Mouse (Mus musculus): ENCODE measurements around the gene Iqcb1. TPM values are rescaled to one million over a fixed set of nuclear protein-coding genes. Genes with fewer than 3 reads are reported as not detected.

The Iqcb1 gene
- polyA plus RNA-seq, 1 experiment from 2014 or later = 30.3 TPM

DNA sequence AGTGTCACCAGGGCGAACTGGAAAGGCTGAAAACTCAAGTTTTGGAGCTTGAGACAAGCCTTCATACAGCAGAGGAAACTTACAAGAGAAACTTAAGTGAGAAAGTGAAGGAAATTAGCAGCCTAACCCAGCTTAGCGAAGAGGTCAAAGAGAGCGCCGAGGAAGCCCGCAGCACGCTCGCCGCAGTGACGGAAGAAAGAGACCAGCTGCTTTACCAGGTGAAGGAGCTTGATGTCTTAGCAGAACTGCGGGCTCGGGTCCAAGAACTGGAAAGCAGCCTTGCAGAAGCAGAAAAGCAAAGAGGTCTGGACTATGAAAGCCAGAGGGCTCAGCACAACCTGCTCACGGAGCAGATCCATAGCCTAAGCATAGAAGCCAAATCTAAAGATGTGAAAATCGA lies 84.1 kb downstream of the Iqcb1 start:
- Histone ChIP-seq H3K36me3 (ENCODE audit: control insufficient read depth, insufficient read depth, low read length) (peaks cover 14% of the 10 kb centered on the region; the same call in 1 of the 2 replicates), H3K27ac (ENCODE audit: low read depth, low read length) (no peak overlapping the region), H3K9ac (ENCODE audit: low read depth, low read length) (no peak overlapping the region), H3K4me1 (replicated peaks; ENCODE audit: control insufficient read depth, insufficient read depth, low read length) (no peaks in the 10 kb centered on the region), H3K4me2 (no peak overlapping the region), H3K27me3 (replicated peaks; ENCODE audit: control insufficient read depth, insufficient read depth, low read length) (no peaks in the 10 kb centered on the region), H3K9me3 (ENCODE audit: control insufficient read depth, low read length) (no peaks in the 10 kb centered on the region), H3K4me3 (ENCODE audit: low read depth, low read length) (no peak overlapping the region)
- no peak for DNase-seq (ENCODE audit: low spot score)
- no peak for ATAC-seq (replicated peaks; ENCODE audit: low FRiP score)
- 92% methylated on average over 13 of the region's 13 CpGs for WGBS

DNA sequence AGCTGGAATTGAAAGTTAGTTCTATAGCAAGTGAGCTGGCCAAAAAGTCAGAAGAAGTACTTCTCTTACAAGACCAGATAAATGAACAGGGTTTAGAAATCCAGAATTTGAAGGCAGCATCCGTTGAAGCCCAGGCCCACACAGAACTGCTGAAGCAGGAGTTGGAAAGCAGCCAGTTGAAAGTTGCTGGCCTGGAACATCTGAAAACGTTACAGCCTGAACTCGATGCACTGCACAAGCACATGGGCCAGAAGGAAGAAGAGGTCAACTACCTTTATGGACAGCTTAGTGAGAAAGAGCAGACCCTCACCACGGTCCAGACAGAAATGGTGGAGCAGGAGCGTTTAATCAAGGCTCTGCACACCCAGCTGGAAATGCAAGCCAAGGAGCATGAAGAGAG lies 86.0 kb downstream of the Iqcb1 start:
- H3K27me3 ChIP-seq (replicated peaks; ENCODE audit: control insufficient read depth, insufficient read depth, low read length) = no peaks in the 10 kb centered on the region
- H3K36me3 ChIP-seq (ENCODE audit: control insufficient read depth, insufficient read depth, low read length) = peaks cover 20% of the 10 kb centered on the region
- H3K4me3 ChIP-seq (ENCODE audit: low read depth, low read length) = no peak overlapping the region
- H3K27ac ChIP-seq (ENCODE audit: low read depth, low read length) = no peak overlapping the region
- ATAC-seq (replicated peaks; ENCODE audit: low FRiP score) (no peak), DNase-seq (ENCODE audit: low spot score) (no peak)
- H3K4me1 ChIP-seq (replicated peaks; ENCODE audit: control insufficient read depth, insufficient read depth, low read length) = no peaks in the 10 kb centered on the region
- no peak overlapping the region for H3K9ac ChIP-seq (ENCODE audit: low read depth, low read length)
- H3K4me2 ChIP-seq = no peak overlapping the region
- H3K9me3 ChIP-seq (ENCODE audit: control insufficient read depth, low read length) = no peaks in the 10 kb centered on the region
- WGBS = 88% methylated on average over 5 of the region's 5 CpGs

DNA sequence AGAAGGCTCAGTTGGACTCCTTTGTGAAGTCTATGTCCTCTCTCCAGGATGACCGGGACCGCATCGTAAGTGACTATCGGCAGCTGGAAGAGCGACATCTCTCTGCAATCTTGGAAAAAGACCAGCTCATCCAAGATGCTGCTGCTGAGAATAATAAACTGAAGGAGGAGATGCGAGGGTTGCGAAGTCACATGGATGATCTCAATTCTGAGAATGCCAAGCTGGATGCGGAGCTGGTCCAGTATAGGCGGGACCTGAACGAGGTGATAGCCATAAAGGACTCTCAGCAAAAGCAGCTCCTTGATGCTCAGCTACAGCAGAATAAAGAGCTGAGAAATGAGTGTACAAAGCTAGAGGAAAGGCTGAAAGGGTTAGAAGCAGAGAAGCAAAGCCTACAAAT lies 90.3 kb downstream of the Iqcb1 start:
- no peaks in the 10 kb centered on the region for H3K27me3 ChIP-seq (replicated peaks; ENCODE audit: control insufficient read depth, insufficient read depth, low read length)
- no peak overlapping the region for H3K27ac ChIP-seq (ENCODE audit: low read depth, low read length)
- peaks cover 16% of the 10 kb centered on the region for H3K36me3 ChIP-seq (ENCODE audit: control insufficient read depth, insufficient read depth, low read length)
- H3K9me3 ChIP-seq (ENCODE audit: control insufficient read depth, low read length) = no peaks in the 10 kb centered on the region
- no peaks in the 10 kb centered on the region for H3K4me1 ChIP-seq (replicated peaks; ENCODE audit: control insufficient read depth, insufficient read depth, low read length)
- no peak overlapping the region for H3K4me2 ChIP-seq
- no peak for ATAC-seq (replicated peaks; ENCODE audit: low FRiP score)
- H3K4me3 ChIP-seq (ENCODE audit: low read depth, low read length) = no peak overlapping the region
- DNase-seq (ENCODE audit: low spot score) = no peak
- WGBS = 95% methylated on average over 10 of the region's 10 CpGs
- H3K9ac ChIP-seq (ENCODE audit: low read depth, low read length) = no peak overlapping the region

DNA sequence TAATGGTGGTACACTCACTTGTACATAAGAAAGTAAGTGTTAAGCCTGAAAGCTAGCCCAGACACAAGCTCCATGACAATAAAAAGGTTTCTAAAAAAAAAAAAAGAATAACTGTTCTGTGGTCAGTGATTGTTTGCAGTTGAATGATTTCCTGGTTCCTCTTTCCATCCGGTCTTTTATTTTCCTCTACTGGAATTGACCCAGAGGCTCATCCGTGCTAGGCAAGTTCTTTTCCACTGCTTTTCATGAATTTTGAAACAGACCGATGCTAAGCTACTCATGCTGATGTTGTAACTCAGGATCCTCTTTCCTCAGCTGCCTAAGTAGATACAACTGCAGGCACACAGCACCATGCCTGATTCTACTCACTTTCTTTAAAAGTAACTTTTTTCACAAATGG lies 92.2 kb downstream of the Iqcb1 start:
- H3K9me3 ChIP-seq (ENCODE audit: control insufficient read depth, low read length) = no peaks in the 10 kb centered on the region
- DNase-seq (ENCODE audit: low spot score) = no peak
- H3K4me3 ChIP-seq (ENCODE audit: low read depth, low read length) = no peak overlapping the region
- no peaks in the 10 kb centered on the region for H3K27me3 ChIP-seq (replicated peaks; ENCODE audit: control insufficient read depth, insufficient read depth, low read length)
- H3K27ac ChIP-seq (ENCODE audit: low read depth, low read length) = no peak overlapping the region
- no peak overlapping the region for H3K4me2 ChIP-seq
- peaks cover 19% of the 10 kb centered on the region for H3K36me3 ChIP-seq (ENCODE audit: control insufficient read depth, insufficient read depth, low read length)
- no peak for ATAC-seq (replicated peaks; ENCODE audit: low FRiP score)
- WGBS = 79% methylated on average over 3 of the region's 3 CpGs
- no peaks in the 10 kb centered on the region for H3K4me1 ChIP-seq (replicated peaks; ENCODE audit: control insufficient read depth, insufficient read depth, low read length)
- H3K9ac ChIP-seq (ENCODE audit: low read depth, low read length) = no peak overlapping the region

DNA sequence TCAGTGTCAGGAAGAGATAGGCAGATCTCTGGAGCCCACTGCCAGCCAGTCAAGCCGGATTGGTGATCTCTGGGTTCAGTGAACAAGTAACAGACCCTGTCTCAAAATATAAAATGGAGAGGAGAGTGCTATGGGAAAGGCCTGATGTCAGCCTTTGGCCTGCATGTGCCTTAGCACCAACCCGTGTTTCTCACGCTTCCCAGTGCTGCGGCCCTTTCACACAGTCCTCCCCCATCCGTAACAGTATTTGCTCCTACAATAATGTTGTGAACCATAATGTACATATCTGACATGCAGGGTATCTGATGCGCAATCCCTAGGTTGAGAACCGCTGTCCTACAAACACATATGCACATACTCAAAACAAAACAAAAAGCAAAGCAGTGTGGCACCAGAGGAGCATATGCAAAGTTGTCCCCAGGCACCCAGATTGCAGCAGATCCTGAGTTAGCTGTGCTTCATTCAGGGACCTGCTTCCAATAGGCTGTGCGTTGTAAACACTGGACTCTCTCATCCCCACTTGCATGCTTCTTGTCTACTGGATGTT lies 93.0 kb downstream of the Iqcb1 start:
- 89% methylated on average over 8 of the region's 8 CpGs for WGBS
- Histone ChIP-seq H3K4me2 (no peak overlapping the region), H3K36me3 (ENCODE audit: control insufficient read depth, insufficient read depth, low read length) (peaks cover 23% of the 10 kb centered on the region), H3K9ac (ENCODE audit: low read depth, low read length) (no peak overlapping the region), H3K4me1 (replicated peaks; ENCODE audit: control insufficient read depth, insufficient read depth, low read length) (no peaks in the 10 kb centered on the region), H3K4me3 (ENCODE audit: low read depth, low read length) (no peak overlapping the region), H3K9me3 (ENCODE audit: control insufficient read depth, low read length) (no peaks in the 10 kb centered on the region), H3K27ac (ENCODE audit: low read depth, low read length) (no peak overlapping the region), H3K27me3 (replicated peaks; ENCODE audit: control insufficient read depth, insufficient read depth, low read length) (no peaks in the 10 kb centered on the region)
- DNase-seq (ENCODE audit: low spot score) (no peak), ATAC-seq (replicated peaks; ENCODE audit: low FRiP score) (no peak)

DNA sequence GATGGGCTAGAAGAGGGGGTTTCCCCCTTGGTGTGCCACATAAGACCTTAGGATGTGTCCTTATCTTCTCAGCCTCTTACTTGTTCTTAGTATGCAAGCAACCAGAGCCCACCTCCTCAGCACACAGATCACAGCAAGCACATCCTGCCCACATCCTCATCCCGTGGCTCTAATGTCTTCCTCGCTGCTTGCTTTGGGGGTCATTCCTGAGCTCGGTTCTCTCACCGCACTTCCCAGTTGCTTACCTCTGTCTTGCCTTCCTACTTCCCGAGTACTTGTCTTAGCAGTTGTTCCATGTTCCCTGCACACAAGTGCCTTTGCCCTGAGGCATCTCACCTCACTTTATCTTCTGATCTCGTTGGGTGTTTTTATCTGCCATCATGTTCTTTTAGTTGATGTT lies 93.8 kb downstream of the Iqcb1 start:
- DNase-seq (ENCODE audit: low spot score) (no peak), ATAC-seq (replicated peaks; ENCODE audit: low FRiP score) (no peak)
- H3K4me1 ChIP-seq (replicated peaks; ENCODE audit: control insufficient read depth, insufficient read depth, low read length) = no peaks in the 10 kb centered on the region
- H3K36me3 ChIP-seq (ENCODE audit: control insufficient read depth, insufficient read depth, low read length) = peaks cover 21% of the 10 kb centered on the region
- H3K4me2 ChIP-seq = no peak overlapping the region
- 78% methylated on average over 6 of the region's 6 CpGs for WGBS
- H3K9me3 ChIP-seq (ENCODE audit: control insufficient read depth, low read length) = no peaks in the 10 kb centered on the region
- H3K27ac ChIP-seq (ENCODE audit: low read depth, low read length) = no peak overlapping the region
- no peak overlapping the region for H3K4me3 ChIP-seq (ENCODE audit: low read depth, low read length)
- no peak overlapping the region for H3K9ac ChIP-seq (ENCODE audit: low read depth, low read length)
- no peaks in the 10 kb centered on the region for H3K27me3 ChIP-seq (replicated peaks; ENCODE audit: control insufficient read depth, insufficient read depth, low read length)

Small RNA genes lying within 50 kb of the gene (microRNA-seq; reads per million reads assigned to microRNA genes)
- gene Gm22617 (ENCODE audit: borderline number of aligned reads) = not detected

Other genes with a start within 250 kb of the Iqcb1 start
- gene Cd86, start 162.3 kb upstream of the Iqcb1 start, polyA plus RNA-seq (2014; fragmentation: Nextera tagmentation; extraction: Ambion mirVana) = 4.5 and 4.6 TPM in 2 replicates
- gene Ildr1, start 134.4 kb upstream of the Iqcb1 start, polyA plus RNA-seq (2014; fragmentation: Nextera tagmentation; extraction: Ambion mirVana) = 0.05 TPM in 1 of 2 replicates, not detected in the other
- gene Slc15a2, start 43.4 kb upstream of the Iqcb1 start, polyA plus RNA-seq (2014; fragmentation: Nextera tagmentation; extraction: Ambion mirVana) = 1.2 and 2.9 TPM in 2 replicates
- 0.53 and 0.71 TPM in 2 replicates for gene Eaf2, start 46.6 kb downstream of the Iqcb1 start, polyA plus RNA-seq (2014; fragmentation: Nextera tagmentation; extraction: Ambion mirVana)
- gene Golgb1, start 46.8 kb downstream of the Iqcb1 start, polyA plus RNA-seq (2014; fragmentation: Nextera tagmentation; extraction: Ambion mirVana) = 41.5 and 50.5 TPM in 2 replicates
- gene Hcls1, start 106.6 kb downstream of the Iqcb1 start, polyA plus RNA-seq (2014; fragmentation: Nextera tagmentation; extraction: Ambion mirVana) = 5.4 and 8.3 TPM in 2 replicates
- gene Fbxo40, start 162.1 kb downstream of the Iqcb1 start, polyA plus RNA-seq (2014; fragmentation: Nextera tagmentation; extraction: Ambion mirVana) = 0.04 TPM in 1 of 2 replicates, not detected in the other
- 18.9 and 21.6 TPM in 2 replicates for gene Polq, start 183.4 kb downstream of the Iqcb1 start, polyA plus RNA-seq (2014; fragmentation: Nextera tagmentation; extraction: Ambion mirVana)

Data from liver, embryonic 11.5 days (tissue).